Mouse (Mus musculus): ENCODE measurements at regions not wholly inside any gene's neighbourhood (a gene's known extent, or its start where the extent isn't known, plus 50 kb on each side); places are given as distances from the start of the nearest gene placed in this dataset.

GRCm38 (mm10) chr1:73365842-73366241 lies 350.1 kb upstream of the Tnp1 start:
- H3K27me3 ChIP-seq (replicated peaks): peaks cover 88% of the 10 kb centered on the region
- H3K79me2 ChIP-seq (replicated peaks; ENCODE audit: control insufficient read depth, extremely low read depth, insufficient read depth, poor library complexity, severe bottlenecking): no peaks in the 10 kb centered on the region
- no peaks in the 10 kb centered on the region for H3K4me1 ChIP-seq (ENCODE audit: control insufficient read depth in 1 of 2, insufficient read depth in 2 of 2)
- in situ Hi-C loops (cut with MboI; ENCODE audit: low pct_ligation_motif_present, low pct_unique_long_range_greater_than_20kb, low sequenced_read_pairs) (no loop called here), dilution Hi-C loops (cut with MboI; ENCODE audit: extremely low pct_ligation_motif_present, extremely low pct_unique_long_range_greater_than_20kb, low sequenced_read_pairs) (no loop called here)
- no peak for TF ChIP-seq JUND (conservative IDR thresholded peaks at IDR 0.05; ENCODE audit: low read depth, low read length)
- no peak for TF ChIP-seq MAFK (IDR thresholded peaks at IDR 0.05; ENCODE audit: insufficient replicate concordance, low read length)
- no peak for TF ChIP-seq USF2 (conservative IDR thresholded peaks at IDR 0.05; ENCODE audit: low read depth, low read length)
- TF ChIP-seq ELF1 (IDR thresholded peaks at IDR 0.05; ENCODE audit: low read depth, low read length): no peak
- no peak for TF ChIP-seq EP300 (IDR thresholded peaks at IDR 0.05; ENCODE audit: low read length)
- no peak for TF ChIP-seq E2F4 (IDR thresholded peaks at IDR 0.05; ENCODE audit: insufficient replicate concordance, low read depth, low read length)
- no peak for TF ChIP-seq MXI1 (IDR thresholded peaks at IDR 0.05; ENCODE audit: low read depth, low read length)
- no peak for TF ChIP-seq TBP (conservative IDR thresholded peaks at IDR 0.05; ENCODE audit: low read depth, low read length)
- no peak for TF ChIP-seq MAZ (IDR thresholded peaks at IDR 0.05; ENCODE audit: low read depth, low read length)
- no peak for TF ChIP-seq ZNF384 (IDR thresholded peaks at IDR 0.05; ENCODE audit: low read depth, low read length)
- no peak overlapping the region for H3K9ac ChIP-seq (ENCODE audit: insufficient read depth, low read depth)
- H3K9me3 ChIP-seq (replicated peaks; ENCODE audit: low read length): no peaks in the 10 kb centered on the region
- H3K36me3 ChIP-seq (replicated peaks in 1 of 2; ENCODE audit: control insufficient read depth in 1 of 2, insufficient read depth in 1 of 2, low read length in 1 of 2): no peaks in the 10 kb centered on the region
- no peak overlapping the region for H3K4me2 ChIP-seq (ENCODE audit: insufficient read depth, low read depth, poor library complexity, severe bottlenecking)
- no peak overlapping the region for H3K4me3 ChIP-seq (replicated peaks in 1 of 3; ENCODE audit: low read depth in 2 of 3, low read length in 2 of 3, poor library complexity in 1 of 3)
- no peak overlapping the region for H3K27ac ChIP-seq (ENCODE audit: insufficient read depth, low read depth)
- DNase-seq (ENCODE audit: extremely low read depth): no peak

DNA sequence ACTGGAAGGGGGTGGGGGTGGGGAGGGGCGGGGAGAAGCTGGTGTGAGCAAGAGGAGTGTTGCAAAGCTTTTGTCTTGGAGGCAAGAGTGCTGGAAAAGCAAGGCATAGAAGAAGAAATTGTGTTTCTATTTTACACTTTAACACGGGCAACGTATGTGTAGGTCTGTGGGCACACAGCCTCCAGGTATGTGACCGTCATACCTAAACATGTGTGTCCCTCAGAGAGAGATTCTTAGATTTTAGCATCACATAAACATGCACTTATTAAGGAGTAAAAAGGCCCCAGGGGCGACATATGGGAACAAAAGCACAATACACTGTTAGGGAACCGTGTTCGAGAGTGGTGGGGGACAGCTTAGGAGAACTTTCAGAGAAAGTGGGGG lies 348.6 kb upstream of the Tnp1 start:
- H3K4me2 ChIP-seq (ENCODE audit: insufficient read depth, low read depth, poor library complexity, severe bottlenecking): no peak overlapping the region
- TF ChIP-seq BHLHE40 (IDR thresholded peaks at IDR 0.05; ENCODE audit: low read depth, low read length) (no peak), IRF4 (IDR thresholded peaks at IDR 0.05; ENCODE audit: low read depth, low read length) (no peak), CHD1 (IDR thresholded peaks at IDR 0.05; ENCODE audit: low read depth, low read length) (no peak), USF1 (IDR thresholded peaks at IDR 0.05; ENCODE audit: low read depth, low read length) (no peak), KAT2A (IDR thresholded peaks at IDR 0.05; ENCODE audit: insufficient replicate concordance, low read length) (no peak), RAD21 (IDR thresholded peaks at IDR 0.05; ENCODE audit: low read depth, low read length) (no peak), POLR2AphosphoS2 (IDR thresholded peaks at IDR 0.05; ENCODE audit: low read depth, low read length) (no peak), CTCF (conservative IDR thresholded peaks at IDR 0.05 in 1 of 2, IDR thresholded peaks at IDR 0.05 in 1 of 2; ENCODE audit: low read depth in 2 of 2, low read length in 2 of 2) (no peak), TCF12 (IDR thresholded peaks at IDR 0.05; ENCODE audit: low read depth, low read length) (no peak), MAFK (IDR thresholded peaks at IDR 0.05; ENCODE audit: insufficient replicate concordance, low read length) (no peak), USF2 (conservative IDR thresholded peaks at IDR 0.05; ENCODE audit: low read depth, low read length) (no peak), POLR2A (IDR thresholded peaks at IDR 0.05; ENCODE audit: low read depth, low read length) (no peak), SMC3 (IDR thresholded peaks at IDR 0.05; ENCODE audit: low read depth, low read length) (no peak), ZC3H11A (IDR thresholded peaks at IDR 0.05; ENCODE audit: low read depth, low read length) (no peak), ZNF384 (IDR thresholded peaks at IDR 0.05; ENCODE audit: low read depth, low read length) (no peak), NELFE (IDR thresholded peaks at IDR 0.05; ENCODE audit: low read depth, low read length) (no peak), MEF2A (IDR thresholded peaks at IDR 0.05; ENCODE audit: borderline replicate concordance, low read depth, low read length) (no peak), ETS1 (conservative IDR thresholded peaks at IDR 0.05; ENCODE audit: low read depth, low read length) (no peak)
- dilution Hi-C loops (cut with MboI; ENCODE audit: extremely low pct_ligation_motif_present, extremely low pct_unique_long_range_greater_than_20kb, low sequenced_read_pairs): no loop called here

More for the DNA sequence above, 348.6 kb upstream of the Tnp1 start:
- DNase-seq (ENCODE audit: extremely low read depth): no peak
- H3K79me2 ChIP-seq (replicated peaks; ENCODE audit: control insufficient read depth, extremely low read depth, insufficient read depth, poor library complexity, severe bottlenecking): no peaks in the 10 kb centered on the region
- no peak overlapping the region for H3K27ac ChIP-seq (ENCODE audit: insufficient read depth, low read depth)
- H3K36me3 ChIP-seq (replicated peaks in 1 of 2; ENCODE audit: control insufficient read depth in 1 of 2, insufficient read depth in 1 of 2, low read length in 1 of 2): no peaks in the 10 kb centered on the region
- no peak overlapping the region for H3K4me3 ChIP-seq (replicated peaks in 1 of 3; ENCODE audit: low read depth in 2 of 3, low read length in 2 of 3, poor library complexity in 1 of 3)
- H3K27me3 ChIP-seq (replicated peaks): peaks cover 83% of the 10 kb centered on the region
- H3K4me1 ChIP-seq (ENCODE audit: control insufficient read depth in 1 of 2, insufficient read depth in 2 of 2): no peaks in the 10 kb centered on the region
- in situ Hi-C loops (cut with MboI; ENCODE audit: low pct_ligation_motif_present, low pct_unique_long_range_greater_than_20kb, low sequenced_read_pairs): no loop called here
- no peak overlapping the region for H3K9ac ChIP-seq (ENCODE audit: insufficient read depth, low read depth)
- H3K9me3 ChIP-seq (replicated peaks; ENCODE audit: low read length): no peaks in the 10 kb centered on the region
